Mouse (Mus musculus) frontal cortex, postnatal 10 days (tissue): ENCODE measurements at regions not wholly inside any gene's neighbourhood (a gene's known extent, or its start where the extent isn't known, plus 50 kb on each side); places are given as distances from the start of the nearest gene placed in this dataset.

ENCODE experiments used
- DNase-seq, 2 experiments: peaks; one replicate each; pipeline ENCODE4 v3.0.0; 2022; ENCODE audit warnings: low spot score in 2 of 2, mixed read lengths in 1 of 2

GRCm38 (mm10) chr1:55983522-55984066 is 577.9 kb downstream of the Plcl1 start:
- peak in 1 of 2 experiments; percentile 12 for DNase-seq

- no peak for DNase-seq
Observed at GRCm38 (mm10) chr1:55997074-55997473, 591.4 kb downstream of the Plcl1 start.
